Mouse (Mus musculus) left cerebral cortex, postnatal 10 days (tissue): Measurements from ENCODE around the gene Prrxl1. TPM values are rescaled to one million over a fixed set of nuclear protein-coding genes. Genes with fewer than 3 reads are reported as not detected.

Experiments
- DNase-seq, 2 experiments: peaks; one replicate each; pipeline ENCODE4 v3.0.0; 2021 to 2022; ENCODE audit warnings: low spot score in 2 of 2, mixed read lengths in 1 of 2; ENCODE audit errors: extremely low spot score in 1 of 2
- intact Hi-C: fragments of 180-260 bp; cut with DNase I; formaldehyde crosslinking; loops from one replicate; pipeline ENCODE4 v1.15.1; 2025
- total RNA-seq, 2 experiments: library from RNA; stranded (reverse); gene quantifications; 2 replicates each; pipeline ENCODE4 v1.2.3; 2021

Prrxl1 gene
- total RNA-seq, 2 experiments from 2014 or later = not detected

DNA sequence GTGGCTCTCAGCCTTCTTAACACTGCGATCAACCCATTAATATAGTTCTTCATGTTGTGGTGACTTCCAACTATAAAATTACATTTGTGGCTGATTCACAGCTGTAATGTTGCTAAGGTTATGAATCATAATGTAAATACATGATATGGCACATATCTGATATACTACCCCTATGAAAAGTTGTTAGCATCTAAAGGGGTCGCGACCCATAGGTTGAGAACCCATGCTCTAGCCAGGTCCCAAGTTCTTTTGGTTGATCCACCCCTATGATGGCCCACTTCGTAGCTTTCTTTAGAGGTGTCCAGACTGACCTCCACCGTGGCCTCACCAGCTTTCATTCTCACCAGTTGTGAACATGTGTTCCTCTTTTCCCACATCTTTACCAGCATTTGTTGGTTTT lies 18.0 kb downstream of the Prrxl1 start:
- intact Hi-C loops = no loop called here

DNA sequence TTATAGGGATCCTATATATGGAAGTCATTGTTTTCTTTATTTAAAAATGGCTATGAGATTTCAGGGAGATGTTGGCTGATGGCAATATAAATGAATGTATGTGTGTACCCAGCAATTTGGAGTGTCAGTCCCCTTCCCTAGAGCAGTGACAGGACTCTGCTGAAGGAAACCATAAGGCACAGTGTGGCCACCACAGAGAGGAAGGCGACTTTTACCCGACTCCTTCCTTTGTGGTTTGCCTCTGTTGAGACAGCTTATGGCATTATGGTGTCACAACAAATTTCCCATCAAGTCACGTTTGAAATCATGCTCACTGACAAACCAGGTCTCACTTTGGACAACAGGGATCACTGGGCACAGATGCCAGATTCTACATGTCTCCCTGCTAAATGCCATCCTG lies 25.0 kb downstream of the Prrxl1 start:
- intact Hi-C loops = no loop called here
- no peak for DNase-seq

More for the DNA sequence above, 18.0 kb downstream of the Prrxl1 start:
- no peak for DNase-seq

DNA sequence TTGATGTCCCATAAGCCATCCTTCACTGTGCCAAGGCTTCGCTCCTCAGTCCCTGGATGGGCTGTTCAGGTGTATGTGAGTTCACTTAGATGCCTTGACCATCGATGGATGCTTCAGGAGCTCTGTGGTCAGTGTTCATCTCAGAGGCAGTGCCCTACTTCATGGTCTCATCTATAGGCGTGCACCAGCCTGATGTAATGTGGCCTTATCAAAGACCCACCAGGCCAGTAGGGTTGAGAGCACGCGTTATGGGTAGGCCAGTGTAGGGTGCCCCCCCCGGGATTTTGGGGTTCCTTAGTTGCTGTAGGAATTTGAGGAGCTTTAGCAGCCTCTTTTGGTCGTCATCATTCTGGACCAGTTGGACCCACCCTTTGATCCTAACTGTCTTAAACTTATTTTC lies 25.6 kb downstream of the Prrxl1 start:
- no peak for DNase-seq
- intact Hi-C loops = no loop called here

DNA sequence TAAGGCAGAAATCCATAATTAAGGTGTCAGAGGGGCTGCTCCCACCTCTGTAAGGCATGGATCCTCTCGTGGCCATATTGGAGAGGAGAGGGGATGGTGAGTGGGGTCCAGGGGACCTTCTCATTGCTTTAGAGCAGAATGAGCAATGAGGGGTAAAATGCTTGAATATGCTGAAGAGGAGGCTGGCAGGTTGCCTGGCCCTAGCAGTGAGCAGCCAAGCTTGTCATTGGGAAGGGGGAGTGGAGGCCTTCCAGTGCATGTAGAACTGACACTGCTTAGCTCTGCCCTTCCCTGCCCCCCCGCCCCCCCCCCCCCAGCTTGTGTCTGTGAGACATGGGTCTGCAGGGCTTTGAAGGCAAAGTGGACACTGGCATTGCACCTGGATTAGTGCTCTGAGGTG lies 28.1 kb downstream of the Prrxl1 start:
- intact Hi-C loops = no loop called here
- DNase-seq = no peak

DNA sequence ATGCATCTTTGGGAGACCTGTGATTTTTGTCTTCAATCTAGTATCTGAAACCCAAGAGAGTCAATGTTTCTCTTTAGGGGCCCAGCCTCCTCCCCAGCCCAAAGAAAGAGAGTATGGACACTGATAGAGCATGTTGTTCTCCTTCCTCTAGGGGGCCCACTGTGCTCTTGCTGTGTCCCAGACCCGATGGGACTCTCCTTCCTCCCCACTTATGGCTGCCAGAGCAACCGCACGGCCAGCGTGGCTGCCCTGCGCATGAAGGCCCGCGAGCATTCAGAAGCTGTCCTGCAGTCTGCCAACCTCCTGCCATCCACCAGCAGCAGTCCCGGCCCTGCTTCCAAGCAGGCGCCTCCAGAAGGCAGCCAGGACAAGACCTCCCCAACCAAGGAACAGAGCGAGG lies 29.4 kb downstream of the Prrxl1 start:
- intact Hi-C loops = no loop called here
- no peak for DNase-seq

DNA sequence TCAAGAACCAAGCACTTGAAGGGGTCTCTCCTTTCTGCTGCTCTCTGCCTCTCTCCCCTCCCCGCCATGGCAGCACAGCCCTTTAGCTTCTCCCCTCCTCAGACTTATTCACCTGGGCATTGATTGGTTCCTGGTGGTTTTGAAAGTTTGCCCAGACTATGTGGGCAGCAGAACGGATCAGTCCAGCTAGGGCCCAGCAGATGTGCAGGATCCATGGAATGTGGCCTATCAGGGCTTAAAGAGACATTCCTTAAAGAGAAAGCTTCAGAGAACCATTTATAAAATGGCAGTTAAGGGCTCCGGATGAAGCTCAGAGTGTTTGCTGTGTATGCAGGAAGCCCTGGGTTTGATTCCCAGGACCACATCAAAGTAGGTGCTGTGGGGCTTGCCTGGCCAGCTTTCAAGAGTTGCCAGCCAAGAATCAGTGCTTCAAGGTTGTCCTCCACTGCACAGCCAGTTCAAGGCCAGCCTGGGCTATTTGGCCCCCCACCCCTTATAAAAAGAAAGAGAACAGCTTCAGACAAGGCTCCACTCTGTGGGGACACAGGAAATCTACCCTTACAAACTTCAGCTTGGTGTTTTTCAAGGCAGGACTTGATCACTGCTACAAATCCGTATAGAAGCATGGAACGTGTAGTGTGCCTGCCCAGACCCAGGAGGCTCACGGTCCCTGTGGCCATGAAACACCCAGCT lies 33.8 kb downstream of the Prrxl1 start:
- intact Hi-C loops = no loop called here
- DNase-seq = no peak

DNA sequence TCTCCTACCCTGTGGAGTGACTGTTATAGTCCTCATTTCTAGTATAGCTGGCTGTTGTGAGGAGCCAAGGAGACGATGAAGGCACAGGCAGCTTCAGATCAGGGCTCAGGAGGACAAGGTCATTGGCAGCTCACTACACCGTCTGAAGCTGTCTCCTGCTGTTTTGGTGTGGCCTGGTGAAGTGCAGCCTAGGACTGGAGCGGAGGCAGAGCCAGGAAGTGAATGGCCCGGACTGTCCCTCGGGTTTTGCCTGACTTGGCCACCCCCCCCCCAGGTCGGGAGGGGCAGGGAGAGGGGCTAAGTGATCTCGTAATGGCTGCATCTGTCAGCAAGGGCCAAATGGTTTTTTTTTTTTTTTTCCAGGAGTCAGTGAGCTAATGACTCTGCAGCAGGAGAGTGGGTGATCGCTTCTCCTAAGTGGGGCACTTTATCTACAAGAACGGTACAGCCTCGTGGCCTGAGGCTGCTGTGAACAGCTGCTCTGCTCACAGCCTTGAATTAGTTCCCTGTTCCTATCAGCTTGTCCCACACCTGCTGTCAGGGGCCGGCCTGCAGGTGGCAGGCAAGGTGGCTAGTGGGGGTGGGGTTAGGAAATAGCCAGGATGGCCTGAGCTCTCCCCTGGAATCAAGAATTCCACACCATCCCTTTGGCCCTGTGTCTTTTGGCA lies 34.9 kb downstream of the Prrxl1 start:
- no peak for DNase-seq
- intact Hi-C loops = no loop called here

DNA sequence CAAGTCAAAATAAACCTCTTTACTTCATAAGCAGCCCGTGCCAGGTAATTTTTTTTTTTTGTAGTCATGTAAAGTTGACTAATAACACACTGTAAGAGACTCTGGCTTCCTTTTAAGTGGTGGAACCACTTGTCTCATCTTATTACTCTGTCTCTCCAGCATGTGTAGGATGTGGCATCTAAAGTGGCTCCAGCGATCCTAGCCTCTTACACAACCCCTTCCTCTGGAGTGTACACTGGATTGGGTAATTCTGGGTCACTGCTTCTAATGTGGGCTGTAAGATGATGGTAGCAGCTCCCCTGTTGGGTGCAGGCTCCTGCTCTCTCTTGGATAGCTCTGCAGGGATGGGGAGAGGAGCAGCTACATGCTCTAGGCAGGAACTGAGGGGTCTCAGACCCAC lies 39.3 kb downstream of the Prrxl1 start:
- no peak for DNase-seq
- intact Hi-C loops = no loop called here

DNA sequence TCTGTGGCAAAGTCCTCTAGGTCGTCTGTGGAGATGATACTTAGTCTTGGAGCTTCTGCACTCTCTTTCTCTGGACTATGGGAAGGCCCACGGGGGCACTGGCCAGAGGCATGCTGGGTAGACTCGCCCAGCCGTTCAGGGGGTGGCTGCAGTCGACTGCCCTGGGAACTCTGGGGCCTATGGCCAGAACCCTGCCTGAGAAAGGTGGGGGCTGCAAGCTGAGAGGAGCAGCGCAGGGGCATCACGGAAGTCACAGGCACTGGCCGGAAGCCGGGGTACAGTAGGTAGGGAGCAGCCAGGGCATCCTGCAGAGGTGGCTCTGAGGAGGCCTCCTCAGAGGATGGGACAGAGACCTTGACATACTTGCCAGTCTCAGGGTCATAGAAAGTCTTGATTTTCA lies 60.6 kb downstream of the Prrxl1 start:
- DNase-seq = no peak
- intact Hi-C loops = no loop called here

DNA sequence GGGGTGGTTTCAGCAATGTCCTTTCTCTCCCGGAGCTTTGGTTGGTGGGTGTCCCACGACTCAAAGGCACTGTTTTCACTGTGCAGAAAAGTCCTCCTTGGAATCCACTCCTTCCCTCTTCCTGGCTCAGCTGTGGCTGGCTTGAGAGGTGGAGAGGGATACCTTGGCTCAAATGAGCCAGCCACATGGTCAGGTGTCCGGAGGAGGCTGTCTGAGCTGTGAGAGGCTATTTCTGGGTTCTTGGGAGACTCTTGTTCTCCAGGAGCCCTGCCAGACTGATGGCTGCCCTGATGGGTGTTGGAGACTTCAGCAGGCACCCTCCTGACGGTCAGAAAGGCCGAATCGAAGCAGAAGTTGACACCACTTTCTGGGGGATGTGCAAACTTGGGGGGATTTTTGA lies 63.9 kb downstream of the Prrxl1 start:
- intact Hi-C loops = no loop called here
- DNase-seq = no peak

DNA sequence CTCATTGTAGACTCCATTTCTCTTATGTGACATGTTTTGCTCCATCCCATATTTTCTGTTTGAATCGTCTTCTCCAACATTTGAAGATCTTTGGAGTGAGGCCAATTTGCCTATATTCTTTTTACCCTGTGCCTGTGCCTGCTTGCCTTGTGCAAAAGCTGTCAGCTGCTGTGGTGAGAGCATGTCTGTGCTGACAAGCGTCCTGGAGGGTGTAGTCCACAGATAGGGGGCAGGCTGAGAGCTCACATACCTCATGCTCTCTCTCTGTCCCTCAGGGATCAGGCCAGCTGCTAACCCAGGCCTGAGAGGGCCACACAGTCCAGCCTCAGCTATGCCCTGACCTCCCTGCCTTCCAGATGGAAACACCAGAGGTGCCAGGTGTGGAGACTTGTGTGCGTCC lies 74.0 kb downstream of the Prrxl1 start:
- intact Hi-C loops = no loop called here
- DNase-seq = no peak

DNA sequence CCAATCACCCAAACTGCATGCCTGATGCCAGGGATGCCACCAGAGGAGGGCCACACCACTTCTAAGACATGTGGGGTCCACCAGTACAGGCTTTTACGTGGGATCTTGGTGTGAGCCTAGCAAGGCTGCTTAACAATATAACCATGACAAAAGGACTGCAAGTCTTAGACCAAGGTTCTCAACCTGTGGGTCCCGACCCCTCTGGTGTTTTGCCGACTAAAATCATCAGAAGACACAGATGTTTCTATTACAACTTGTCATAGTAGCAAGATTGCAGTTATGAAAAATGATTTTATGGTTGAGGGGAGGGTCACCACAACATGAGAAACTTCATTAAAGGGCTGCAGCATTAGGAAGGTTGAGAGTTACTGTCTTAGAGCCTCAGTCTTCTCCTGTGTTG lies 79.4 kb downstream of the Prrxl1 start:
- intact Hi-C loops = no loop called here
- DNase-seq = no peak

DNA sequence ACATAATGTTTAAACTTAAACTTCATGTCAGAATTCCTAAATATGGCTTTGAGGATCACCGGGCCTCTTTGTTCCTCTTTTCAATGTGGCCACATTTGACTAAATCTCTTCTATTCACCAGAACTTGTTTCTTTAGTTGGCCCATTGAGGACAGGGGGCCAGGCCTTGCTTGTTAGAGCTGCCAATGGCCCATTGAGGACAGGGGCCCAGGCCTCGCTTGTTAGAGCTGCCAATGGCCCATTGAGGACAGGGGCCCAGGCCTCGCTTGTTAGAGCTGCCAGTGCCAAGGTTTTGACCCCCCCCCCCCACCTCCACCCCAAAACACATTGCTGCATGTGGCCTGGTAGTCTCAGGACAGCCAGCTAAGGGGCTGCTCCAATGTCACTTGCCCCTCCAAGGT lies 82.4 kb downstream of the Prrxl1 start:
- intact Hi-C loops = no loop called here

DNA sequence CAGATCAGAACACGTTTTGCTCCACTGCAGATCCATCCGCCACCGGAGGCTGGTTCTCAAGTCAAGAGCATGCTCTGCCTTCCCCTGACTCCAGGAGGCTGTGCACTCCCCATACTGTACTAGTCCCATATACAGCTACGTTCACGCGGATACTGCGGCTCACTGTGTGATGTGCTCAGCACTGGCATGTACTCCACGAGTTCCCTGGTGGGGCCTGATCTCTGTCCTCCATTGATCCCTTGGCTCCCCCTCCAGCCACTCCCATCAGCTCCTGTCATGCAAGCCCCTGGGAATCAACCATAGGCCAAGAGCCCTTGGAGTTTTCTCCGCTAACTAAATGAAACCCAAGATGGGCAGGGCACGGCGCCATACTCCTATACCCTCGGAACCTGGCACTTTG lies 83.3 kb downstream of the Prrxl1 start:
- intact Hi-C loops = no loop called here

More for the DNA sequence above, 82.4 kb downstream of the Prrxl1 start:
- DNase-seq = no peak

DNA sequence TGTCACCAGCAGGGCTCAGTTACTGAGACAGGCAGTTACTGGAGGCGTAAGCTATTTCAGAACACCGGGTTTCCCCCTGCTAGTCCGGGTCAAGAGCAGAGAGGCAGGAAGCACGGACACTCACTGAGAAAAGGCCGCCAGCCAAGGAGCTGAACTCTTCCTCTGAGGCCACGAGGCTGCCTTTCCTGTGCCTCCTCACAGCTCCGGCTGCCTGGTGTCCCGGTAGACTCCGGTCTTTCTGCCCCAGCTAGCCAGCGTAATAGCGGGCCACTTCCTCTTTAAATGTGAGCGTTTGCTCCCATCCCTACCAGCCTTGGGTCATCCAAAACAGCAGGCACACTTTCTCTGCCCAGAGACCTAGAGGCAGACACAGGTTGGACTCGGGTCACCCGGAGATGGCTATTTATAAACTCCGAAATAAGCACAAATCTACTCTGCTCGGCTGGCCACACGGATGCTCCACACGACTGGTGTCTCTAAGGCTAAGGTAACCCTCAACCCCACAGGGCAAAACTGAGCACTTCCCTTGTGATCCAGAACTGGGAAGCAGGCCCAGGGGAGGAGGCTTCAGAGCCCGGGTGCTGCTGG lies 84.1 kb downstream of the Prrxl1 start:
- peak; percentile 7 to 77 for DNase-seq
- intact Hi-C loops = no loop called here

More for the DNA sequence above, 83.3 kb downstream of the Prrxl1 start:
- DNase-seq = no peak

DNA sequence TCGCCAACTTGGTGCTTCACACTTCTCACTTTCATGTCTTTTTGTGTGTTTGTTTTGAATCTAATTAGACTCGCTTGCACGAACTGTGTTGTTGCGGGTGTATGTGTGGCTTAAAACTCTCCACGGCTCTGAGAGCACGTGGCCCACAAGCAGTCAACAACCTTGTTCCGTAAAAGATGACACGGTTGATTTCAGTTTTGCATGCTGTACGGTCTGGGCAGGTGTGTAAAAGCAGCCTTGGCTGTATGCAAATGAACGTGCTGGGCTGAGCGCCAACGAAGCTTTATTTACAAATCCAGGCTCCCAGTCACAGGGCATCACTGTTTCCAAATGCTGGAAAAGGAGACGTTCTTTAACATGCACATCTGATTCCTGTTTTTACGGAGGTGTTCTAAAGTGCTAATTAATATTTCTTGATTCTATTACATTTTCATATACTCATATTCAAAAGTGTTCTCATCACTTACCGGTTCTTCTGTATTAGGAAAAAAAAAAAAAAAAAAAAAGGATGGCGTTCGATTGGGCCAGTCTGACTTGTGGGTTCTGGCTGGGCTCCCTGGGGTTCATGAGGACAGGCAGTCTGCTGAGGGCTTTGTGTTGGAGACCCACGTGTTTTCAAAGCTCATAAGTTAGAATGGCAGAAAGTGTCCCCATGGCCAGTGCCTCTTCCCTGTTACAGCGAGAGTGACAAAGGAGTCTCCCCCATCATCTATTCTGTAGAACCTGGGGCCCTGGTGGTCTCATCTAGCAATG lies 85.0 kb downstream of the Prrxl1 start:
- intact Hi-C loops = no loop called here
- DNase-seq = peak in 1 of 2 experiments; percentile 12

DNA sequence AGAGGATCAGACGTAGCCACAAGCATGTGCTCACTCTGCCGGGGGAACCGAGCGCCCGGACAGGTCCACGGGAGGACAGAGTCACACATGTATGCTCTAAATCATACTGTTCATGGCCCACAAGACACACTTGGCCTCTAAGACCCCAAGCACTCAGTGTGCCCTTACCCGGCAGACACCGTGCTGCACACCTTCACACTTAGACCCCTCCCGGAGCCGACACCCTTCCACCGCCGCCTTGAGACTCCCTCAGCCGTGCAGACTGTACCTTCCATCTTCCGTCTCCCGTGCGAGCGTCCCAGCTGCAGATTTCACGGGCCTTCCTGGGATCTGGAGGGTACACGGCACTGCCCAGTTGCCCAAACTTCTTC lies 85.5 kb downstream of the Prrxl1 start:
- intact Hi-C loops = no loop called here
- DNase-seq = no peak

DNA sequence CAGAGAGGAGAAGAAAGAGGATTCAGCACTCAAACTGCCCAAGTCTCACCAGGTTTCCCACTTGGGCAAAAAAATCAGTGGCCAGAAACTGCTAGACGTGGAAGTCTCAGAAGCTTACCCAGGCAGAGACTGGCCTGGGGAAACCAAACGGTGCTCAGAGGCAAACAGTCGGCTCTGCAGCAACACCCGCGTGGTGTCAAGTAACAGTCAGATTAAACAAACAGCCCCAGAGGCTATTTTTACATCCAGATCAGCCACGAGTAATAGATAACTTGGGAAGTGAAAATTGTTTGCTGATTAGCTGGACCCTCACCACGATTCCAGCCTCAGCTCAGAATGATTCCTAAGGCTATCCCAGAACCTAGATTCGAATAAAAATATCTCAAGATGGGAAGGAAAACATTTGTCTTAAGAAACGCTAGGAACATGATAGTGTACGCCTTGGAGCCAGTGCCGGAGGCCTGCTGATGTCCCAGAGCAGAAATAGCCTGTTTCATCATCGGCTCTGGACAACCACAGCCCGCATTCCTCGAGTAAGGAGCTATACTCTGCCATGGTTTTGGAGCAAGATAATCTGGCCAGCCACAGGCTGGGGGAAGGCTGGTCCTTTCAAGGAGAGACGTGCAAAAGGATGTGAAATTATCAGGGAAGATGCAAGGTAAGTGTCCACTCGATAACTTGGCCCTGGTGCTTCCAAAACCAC lies 86.1 kb downstream of the Prrxl1 start, which contains the start of gene 3425401B19Rik:
TSS of gene 3425401B19Rik (minus strand) at position 170 of the 703 bp plus-strand sequence.
- no peak for DNase-seq
- intact Hi-C loops = no loop called here

DNA sequence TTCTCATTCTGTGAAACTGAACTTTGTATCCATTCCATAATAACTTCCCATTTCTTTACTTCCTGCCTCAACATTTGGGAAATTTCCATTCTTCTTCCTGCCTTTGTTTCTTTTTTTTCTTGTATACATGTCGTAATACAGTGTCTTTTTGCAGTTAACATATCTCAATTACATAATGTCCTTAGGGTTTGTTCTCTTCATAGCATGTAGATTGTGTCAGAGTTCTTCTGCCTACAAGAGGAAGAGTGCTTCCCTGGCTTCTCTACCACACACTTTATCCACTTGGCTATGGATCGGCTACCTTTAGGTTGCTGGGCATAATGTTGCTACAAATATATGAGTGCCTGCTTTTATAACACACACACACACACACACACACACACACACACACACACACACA lies 96.7 kb downstream of the Prrxl1 start:
- intact Hi-C loops = no loop called here
- no peak for DNase-seq
